Mouse (Mus musculus): ENCODE data around the gene Napsa. TPM values are rescaled to one million over a fixed set of nuclear protein-coding genes. Genes with fewer than 3 reads are reported as not detected.
A peak's percentile ranks its signal among the peaks of the same experiment; 100 is the strongest.

Gene Napsa
- polyA plus RNA-seq, 1 experiment from 2014 or later = 2.7 TPM

DNA sequence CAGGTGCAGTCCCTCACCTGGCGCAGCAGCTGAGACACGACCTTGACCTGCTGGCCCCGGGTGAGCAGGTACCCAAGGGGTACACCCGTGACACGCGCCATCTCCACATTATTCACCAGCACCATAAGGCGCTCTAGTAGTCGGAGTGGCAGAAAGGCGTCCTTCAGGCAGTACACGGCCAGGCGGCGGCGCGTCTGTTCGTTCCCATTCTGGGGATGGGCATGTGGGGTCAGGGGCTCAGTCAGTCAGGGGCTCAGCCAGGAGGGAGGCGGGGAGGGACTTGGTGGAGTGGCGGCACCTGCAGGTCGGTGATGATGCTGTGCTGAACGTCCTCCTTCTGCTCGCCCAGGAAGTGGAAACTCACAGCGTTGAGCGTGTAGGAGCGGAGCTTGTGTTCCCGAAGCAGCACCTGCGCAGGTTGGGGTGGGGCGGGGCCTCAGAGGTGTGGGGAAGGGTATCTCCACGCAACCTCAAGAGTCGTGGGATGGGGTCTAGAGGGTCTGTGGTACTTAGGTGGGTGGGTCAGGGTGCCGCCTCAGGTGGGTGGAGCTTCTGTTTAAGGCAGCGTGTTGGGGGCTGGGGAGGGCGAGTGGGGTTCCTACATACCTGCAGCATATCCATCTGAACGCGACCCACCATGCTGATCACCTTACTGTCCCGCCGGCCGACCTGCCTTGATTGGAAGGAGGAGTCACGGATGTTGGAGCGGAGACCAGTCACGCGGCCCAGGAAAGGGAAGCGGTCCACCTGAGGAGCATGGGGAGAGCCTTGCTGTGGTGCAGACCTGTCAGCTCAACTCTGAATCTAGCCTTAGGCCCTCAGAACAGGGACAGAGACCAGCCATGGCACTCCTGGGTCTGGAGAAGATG lies 33.2 kb upstream of the Napsa start:
- CTCF ChIA-PET = interaction anchor here (0.7 to 1.8 kb wide), 2 partner anchors 10 to 12 kb away, joined by 3 to 9 read pairs; no protein-coding TSS in a partner anchor
- DNase-seq (ENCODE audit: low read depth, low spot score) = no peak
- POLR2A ChIA-PET = no interaction called here
- ATAC-seq = no peak
- no peak for TF ChIP-seq CTCF (IDR thresholded peaks at IDR 0.05)
- in situ Hi-C loops (cut with MboI; ENCODE audit: low pct_unique_long_range_greater_than_20kb) = no loop called here
- no peaks in the 10 kb centered on the region for H3K27me3 ChIP-seq

GRCm38 (mm10) chr7:44542555-44542954 lies 29.6 kb upstream of the Napsa start:
- H3K27me3 ChIP-seq = no peaks in the 10 kb centered on the region
- DNase-seq (ENCODE audit: low read depth, low spot score) = no peak
- no peak for ATAC-seq
- ChIA-PET POLR2A (interaction anchor here (1.0 kb wide), 1 partner anchor 55 kb away, joined by 3 read pairs; no protein-coding TSS in a partner anchor), CTCF (no interaction called here)
- in situ Hi-C loops (cut with MboI; ENCODE audit: low pct_unique_long_range_greater_than_20kb) = no loop called here
- TF ChIP-seq CTCF (IDR thresholded peaks at IDR 0.05) = no peak

GRCm38 (mm10) chr7:44543071-44543470 lies 29.1 kb upstream of the Napsa start:
- no peaks in the 10 kb centered on the region for H3K27me3 ChIP-seq
- POLR2A ChIA-PET = interaction anchor here (1.0 kb wide), 1 partner anchor 56 kb away, joined by 3 read pairs; no protein-coding TSS in a partner anchor
- CTCF ChIA-PET = no interaction called here
- no peak for ATAC-seq
- no peak for TF ChIP-seq CTCF (IDR thresholded peaks at IDR 0.05)
- DNase-seq (ENCODE audit: low read depth, low spot score) = no peak
- in situ Hi-C loops (cut with MboI; ENCODE audit: low pct_unique_long_range_greater_than_20kb) = no loop called here

DNA sequence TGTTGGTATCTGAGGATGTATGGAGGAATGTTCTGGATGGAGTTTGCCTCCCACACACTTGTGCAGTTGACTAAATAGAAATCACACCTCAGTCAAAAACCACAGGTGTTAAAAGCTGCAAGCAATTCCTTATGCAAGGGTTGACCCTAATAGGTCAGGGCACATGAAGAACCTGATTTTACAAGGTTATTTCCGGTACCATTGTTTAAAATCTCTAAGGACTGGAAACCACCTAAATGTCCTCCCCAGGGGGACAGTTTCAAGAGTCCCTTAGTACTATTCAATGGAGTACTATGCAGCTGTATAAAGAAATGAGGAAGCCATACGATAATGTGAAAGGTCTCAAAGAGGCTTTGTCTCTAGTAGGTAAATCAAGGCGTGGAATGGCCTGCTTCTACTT lies 25.9 kb upstream of the Napsa start:
- in situ Hi-C loops (cut with MboI; ENCODE audit: low pct_unique_long_range_greater_than_20kb) = no loop called here
- ATAC-seq (no peak), DNase-seq (ENCODE audit: low read depth, low spot score) (no peak)
- ChIA-PET POLR2A (interaction anchor here (1.1 kb wide), 1 partner anchor 10 kb away, joined by 6 read pairs; no protein-coding TSS in a partner anchor), CTCF (interaction anchor here (3.5 kb wide), 2 partner anchors 10 to 45 kb away, joined by 13 to 23 read pairs; no protein-coding TSS in a partner anchor)
- TF ChIP-seq CTCF (IDR thresholded peaks at IDR 0.05) = no peak
- no peaks in the 10 kb centered on the region for H3K27me3 ChIP-seq

DNA sequence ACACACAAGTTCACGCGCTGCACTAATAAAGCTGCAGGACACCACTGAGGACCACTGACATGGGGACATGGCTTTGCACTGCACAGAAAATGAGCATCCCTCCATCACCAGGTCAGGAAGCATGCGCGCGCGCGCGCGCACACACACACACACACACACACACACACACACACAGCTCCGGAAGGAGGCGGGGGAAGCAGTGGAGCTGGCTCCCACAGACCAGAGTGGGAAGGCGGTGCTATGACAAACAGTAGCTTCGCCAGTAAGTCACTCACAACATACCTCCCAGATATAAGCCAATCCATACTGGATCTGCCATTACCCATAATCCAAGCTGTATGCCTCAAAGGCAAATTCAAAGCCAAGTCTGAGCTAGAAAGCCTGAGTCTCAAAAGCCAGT lies 25.1 kb upstream of the Napsa start:
- CTCF ChIA-PET = interaction anchor here (2.7 to 3.5 kb wide), 3 partner anchors 10 to 46 kb away, joined by 13 to 27 read pairs (median 23); no protein-coding TSS in a partner anchor
- no peaks in the 10 kb centered on the region for H3K27me3 ChIP-seq
- POLR2A ChIA-PET = interaction anchor here (1.1 kb wide), 1 partner anchor 11 kb away, joined by 6 read pairs; no protein-coding TSS in a partner anchor
- in situ Hi-C loops (cut with MboI; ENCODE audit: low pct_unique_long_range_greater_than_20kb) = no loop called here
- no peak for ATAC-seq
- DNase-seq (ENCODE audit: low read depth, low spot score) = no peak
- no peak for TF ChIP-seq CTCF (IDR thresholded peaks at IDR 0.05)

DNA sequence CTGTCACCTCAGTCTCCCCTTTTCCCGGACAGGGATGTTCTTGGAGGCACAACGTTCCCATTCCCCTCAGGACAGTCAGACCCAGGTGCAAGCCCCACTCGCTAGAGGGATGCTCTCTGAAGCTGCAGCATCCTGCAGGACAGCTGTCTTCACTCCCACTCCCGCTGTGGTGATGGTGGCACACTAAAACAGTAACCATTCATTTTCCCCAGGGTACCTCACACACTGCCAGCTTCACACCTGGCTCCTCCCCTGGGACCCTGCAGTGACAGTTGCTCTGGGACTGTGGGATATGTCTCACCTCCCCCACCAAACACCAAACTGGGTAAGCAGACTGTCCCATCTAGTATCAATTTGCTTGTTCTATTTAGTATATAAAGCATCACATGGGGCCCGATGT lies 24.5 kb upstream of the Napsa start:
- POLR2A ChIA-PET = no interaction called here
- no peaks in the 10 kb centered on the region for H3K27me3 ChIP-seq
- in situ Hi-C loops (cut with MboI; ENCODE audit: low pct_unique_long_range_greater_than_20kb) = no loop called here

GRCm38 (mm10) chr7:44548497-44549087 lies 23.6 kb upstream of the Napsa start, which contains the start of gene Pold1:
Pold1 (minus strand) TSS chr7:44548849.
- CTCF ChIA-PET = interaction anchor here (0.7 to 3.5 kb wide), 11 partner anchors 12 to 52 kb away, joined by 3 to 27 read pairs (median 5); partner anchors contain the start of genes Emc10, Fam71e1 and Spib
- ATAC-seq (peak; percentile 86), DNase-seq (ENCODE audit: low read depth, low spot score) (peak; percentile 90)
- no peak for TF ChIP-seq CTCF (IDR thresholded peaks at IDR 0.05)
- POLR2A ChIA-PET = interaction anchor here (0.8 to 1.1 kb wide), 4 partner anchors 11 to 61 kb away, joined by 3 to 4 read pairs (median 4); no protein-coding TSS in a partner anchor
- H3K27me3 ChIP-seq = no peaks in the 10 kb centered on the region
- in situ Hi-C loops (cut with MboI; ENCODE audit: low pct_unique_long_range_greater_than_20kb) = no loop called here

More for the DNA sequence above, 24.5 kb upstream of the Napsa start:
- ATAC-seq = no peak
- CTCF ChIA-PET = interaction anchor here (2.5 to 3.5 kb wide), 4 partner anchors 11 to 46 kb away, joined by 12 to 27 read pairs (median 18); no protein-coding TSS in a partner anchor
- TF ChIP-seq CTCF (IDR thresholded peaks at IDR 0.05) = no peak
- DNase-seq (ENCODE audit: low read depth, low spot score) = no peak

GRCm38 (mm10) chr7:44549621-44550408 lies 22.4 kb upstream of the Napsa start:
- no peak for ATAC-seq
- ChIA-PET POLR2A (interaction anchor here (1.1 to 1.2 kb wide), 2 partner anchors 14 to 50 kb away, joined by 3 to 4 read pairs; no protein-coding TSS in a partner anchor), CTCF (interaction anchor here (0.7 to 2.5 kb wide), 4 partner anchors 18 to 45 kb away, joined by 3 to 12 read pairs (median 3); partner anchors contain the start of gene Spib)
- no peaks in the 10 kb centered on the region for H3K27me3 ChIP-seq
- in situ Hi-C loops (cut with MboI; ENCODE audit: low pct_unique_long_range_greater_than_20kb) = loop anchor here (5.0 kb wide), 1 partner anchor 43 kb away; no protein-coding TSS in a partner anchor
- no peak for DNase-seq (ENCODE audit: low read depth, low spot score)
- no peak for TF ChIP-seq CTCF (IDR thresholded peaks at IDR 0.05)

GRCm38 (mm10) chr7:44550409-44550678 lies 21.8 kb upstream of the Napsa start:
- DNase-seq (ENCODE audit: low read depth, low spot score) (no peak), ATAC-seq (no peak)
- CTCF ChIA-PET = interaction anchor here (1.2 to 2.5 kb wide), 2 partner anchors 29 to 31 kb away, joined by 3 to 12 read pairs; no protein-coding TSS in a partner anchor
- TF ChIP-seq CTCF (IDR thresholded peaks at IDR 0.05) = no peak
- in situ Hi-C loops (cut with MboI; ENCODE audit: low pct_unique_long_range_greater_than_20kb) = loop anchor here (5.0 kb wide), 1 partner anchor 43 kb away; no protein-coding TSS in a partner anchor
- POLR2A ChIA-PET = interaction anchor here (1.2 kb wide), 1 partner anchor 51 kb away, joined by 3 read pairs; no protein-coding TSS in a partner anchor
- no peaks in the 10 kb centered on the region for H3K27me3 ChIP-seq
